Mouse (Mus musculus) forebrain, embryonic 11.5 days (tissue): ENCODE data around the gene Ankmy1. TPM values are rescaled to one million over a fixed set of nuclear protein-coding genes. Genes with fewer than 3 reads are reported as not detected.
A peak's percentile ranks its signal among the peaks of the same experiment; 100 is the strongest.

Experiments used
- microRNA counts: library from miRNA; unstranded; fragments of <30 nt; microRNA quantifications from one replicate; lab custom pipeline; 2015
- microRNA-seq: library from miRNA; unstranded; fragments of <30 nt; microRNA quantifications from one replicate; pipeline ENCODE4, GENCODE M21; 2016; ENCODE audit not compliant: insufficient number of aligned reads
- polyA plus RNA-seq: library from polyadenylated mRNA; unstranded; fragments of >200 nt; fragmentation: Nextera tagmentation; extraction: Ambion mirVana; gene quantifications from 2 replicates; pipeline ENCODE4 v1.2.1, GENCODE M21; 2014

The Ankmy1 gene
- polyA plus RNA-seq, 1 experiment from 2014 or later: 1.5 TPM

MicroRNA genes within 50 kb of the gene (microRNA counts, 519-probe panel; counts per million panel counts)
- microRNA mmu-miR-149 (lab: Ali Mortazavi, UCI): 5,854 counts per million, percentile 77 among the panel's probes with 10 or more counts

Small RNAs within 50 kb of the gene (microRNA-seq; reads per million reads assigned to microRNA genes)
- 17,452 reads per million, percentile 96 among the genes with 10 or more reads in this experiment for gene Mir149

Other genes with a start within 250 kb of the Ankmy1 start
- gene Gpc1, start 71.3 kb downstream of the Ankmy1 start, polyA plus RNA-seq: 139 and 154 TPM in 2 replicates
- 16.0 and 19.0 TPM in 2 replicates for gene Dusp28, start 4.1 kb upstream of the Ankmy1 start, polyA plus RNA-seq
- 27.4 and 31.8 TPM in 2 replicates for gene Rnpepl1, start 7.9 kb upstream of the Ankmy1 start, polyA plus RNA-seq
- 41.0 and 43.0 TPM in 2 replicates for gene Capn10, start 31.5 kb upstream of the Ankmy1 start, polyA plus RNA-seq
- 0.16 and 0.40 TPM in 2 replicates for gene Gpr35, start 48.0 kb upstream of the Ankmy1 start, polyA plus RNA-seq
- not detected in 2 replicates for gene Aqp12, start 103.4 kb upstream of the Ankmy1 start, polyA plus RNA-seq
- gene Kif1a, start 199.0 kb upstream of the Ankmy1 start, polyA plus RNA-seq: 79.7 and 86.0 TPM in 2 replicates
- not detected in 2 replicates for gene Agxt, start 232.3 kb upstream of the Ankmy1 start, polyA plus RNA-seq